ENCODE assay signal across 8 mouse cellular contexts in genomic region chr1:176827365-176827764, GRCm38 (mm10). TPM values are rescaled to one million over a fixed set of nuclear protein-coding genes. Genes with fewer than 3 reads are reported as not detected.
DNase-seq lines count a peak whose midpoint lies in the region; ATAC-seq lines count a peak whose summit lies in the region.
"Had no signal": no experiment of that assay in that cellular context is flagged by ENCODE, and none has a peak within 500 bp of the region (broad histone marks: within the 10 kb centered on the region; RNA-seq: fewer than 3 reads in every experiment).

No protein-coding gene starts in this region.

- H3K36me3 ChIP-seq in liver, embryonic 16.5 days (ENCODE audit: control insufficient read depth, insufficient read depth) = no peaks in the 10 kb centered on the region
- no peaks in the 10 kb centered on the region for H3K36me3 ChIP-seq in intestine, embryonic 16.5 days (ENCODE audit: control insufficient read depth, insufficient read depth, low read length)

- peak; percentile 30 for DNase-seq in urinary bladder, postnatal 25 days (ENCODE audit: low spot score)
- no peak for DNase-seq in urinary bladder, postnatal 10 days (ENCODE audit: low spot score)
- DNase-seq in embryo, embryonic 10 days (ENCODE audit: low spot score) = no peak
- no peak for DNase-seq in B cell, adult 2 months

- peaks cover 12% of the 10 kb centered on the region for H3K4me1 ChIP-seq in brown adipose tissue, adult 24 weeks (ENCODE audit: control insufficient read depth, insufficient read depth, insufficient read length, low read length)
- peaks cover 33% of the 10 kb centered on the region for H3K4me1 ChIP-seq in liver, embryonic 16.5 days (ENCODE audit: control insufficient read depth, low read depth, low read length)
- peaks cover 4% of the 10 kb centered on the region; the same call in 1 of the 2 replicates for H3K4me1 ChIP-seq in intestine, embryonic 16.5 days (ENCODE audit: control insufficient read depth, insufficient read depth, low read length)

- no peak overlapping the region for H3K9ac ChIP-seq in liver, embryonic 16.5 days (ENCODE audit: low read depth, low read length)
- no peak overlapping the region for H3K9ac ChIP-seq in intestine, embryonic 16.5 days (ENCODE audit: low read depth, low read length)

- ATAC-seq in liver, embryonic 16.5 days (ENCODE audit: low read depth) = peak; percentile 67
- ATAC-seq in intestine, embryonic 16.5 days = no peak

- H3K27me3 ChIP-seq in liver, embryonic 16.5 days (ENCODE audit: control insufficient read depth, insufficient read depth, low read depth, low read length) = no peaks in the 10 kb centered on the region
- no peaks in the 10 kb centered on the region for H3K27me3 ChIP-seq in intestine, embryonic 16.5 days (replicated peaks; ENCODE audit: control insufficient read depth, insufficient read depth, low read length)

- H3K4me3 ChIP-seq in brown adipose tissue, adult 24 weeks (ENCODE audit: insufficient read depth, low read depth, low read length) = no peak overlapping the region
- no peak overlapping the region for H3K4me3 ChIP-seq in liver, embryonic 16.5 days (ENCODE audit: low read depth, low read length)
- no peak overlapping the region for H3K4me3 ChIP-seq in intestine, embryonic 16.5 days (ENCODE audit: low read length)

- peak overlapping the region; percentile 78 for H3K27ac ChIP-seq in brown adipose tissue, adult 24 weeks (replicated peaks; ENCODE audit: low read depth, low read length)
- H3K27ac ChIP-seq in liver, embryonic 16.5 days (ENCODE audit: low read length) = peak overlapping the region; percentile 70
- no peak overlapping the region for H3K27ac ChIP-seq in intestine, embryonic 16.5 days (ENCODE audit: low read length)
- H3K27ac ChIP-seq: kidney, postnatal 0 days had no signal

- H3K9me3 ChIP-seq in liver, embryonic 16.5 days (replicated peaks; ENCODE audit: control insufficient read depth, low read length) = no peaks in the 10 kb centered on the region
- no peaks in the 10 kb centered on the region for H3K9me3 ChIP-seq in intestine, embryonic 16.5 days (ENCODE audit: control insufficient read depth, low read length)

- WGBS in liver, embryonic 16.5 days (ENCODE audit: insufficient replicate concordance) = 34% methylated on average over 4 of the region's 4 CpGs
- WGBS in intestine, embryonic 16.5 days = 60% methylated on average over 4 of the region's 4 CpGs

- no peak overlapping the region for H3K4me2 ChIP-seq in liver, embryonic 16.5 days (ENCODE audit: low read depth, low read length)
- no peak overlapping the region for H3K4me2 ChIP-seq in intestine, embryonic 16.5 days (ENCODE audit: low read depth, low read length)

RNA-seq across cellular contexts. Expression of gene Sdccag8, which starts 12.9 kb away (rescaled TPM):
- 4.2 and 7.5 TPM in 2 replicates for polyA plus RNA-seq in brown adipose tissue, adult 24 weeks (2012; ENCODE audit: insufficient read depth, insufficient read length, missing spikeins)
- 4.9 and 5.2 TPM in 2 replicates for polyA plus RNA-seq in liver, embryonic 16.5 days (2015; fragmentation: Nextera tagmentation; extraction: Ambion mirVana)
- 30.3 and 33.3 TPM in 2 replicates for polyA plus RNA-seq in intestine, embryonic 16.5 days (2015; fragmentation: Nextera tagmentation; extraction: Ambion mirVana)

RNA-seq across cellular contexts. Expression of gene Cep170, which starts 13.5 kb away (rescaled TPM):
- polyA plus RNA-seq in brown adipose tissue, adult 24 weeks (2012; ENCODE audit: insufficient read depth, insufficient read length, missing spikeins) = 13.2 and 15.1 TPM in 2 replicates
- 4.5 and 6.4 TPM in 2 replicates for polyA plus RNA-seq in liver, embryonic 16.5 days (2015; fragmentation: Nextera tagmentation; extraction: Ambion mirVana)
- 8.6 and 9.7 TPM in 2 replicates for polyA plus RNA-seq in intestine, embryonic 16.5 days (2015; fragmentation: Nextera tagmentation; extraction: Ambion mirVana)
